ENCODE assay signal across 8 mouse cellular contexts in the genomic region with DNA sequence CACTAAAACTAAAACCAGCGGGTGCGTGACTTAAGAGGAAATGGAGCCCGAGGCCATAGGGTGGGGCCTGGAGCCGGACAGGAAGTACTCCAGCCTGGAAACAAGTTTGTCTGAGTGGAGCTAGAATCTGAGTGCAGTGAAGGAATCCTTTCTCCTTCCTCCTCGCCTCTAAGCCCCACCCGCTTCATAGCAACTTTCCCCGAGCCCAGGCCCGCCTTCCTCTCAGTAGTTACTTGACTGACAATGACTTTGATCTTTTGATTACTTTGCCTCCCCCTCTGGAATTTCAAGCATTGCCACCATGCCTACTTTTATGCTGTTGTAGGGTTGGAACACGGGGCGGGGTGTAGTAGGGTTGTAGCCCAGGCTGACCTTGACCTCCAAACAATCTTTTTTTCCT. TPM values are rescaled to one million over a fixed set of nuclear protein-coding genes. Genes with fewer than 3 reads are reported as not detected.
DNase-seq lines count a peak whose midpoint lies in the region; ATAC-seq lines count a peak whose summit lies in the region.

No protein-coding gene starts in this region.

- DNase-seq in 3T3-L1 (ENCODE audit: low read depth, low spot score) = peak; percentile 35
- DNase-seq in adrenal gland, postnatal 10 days = peak; percentile 50
- DNase-seq in cerebellum, postnatal 14 days = no peak
- DNase-seq in thymus, postnatal 4 days = no peak
- DNase-seq in ovary, adult 18-20 months (ENCODE audit: low spot score) = no peak

- no peak overlapping the region for H3K4me3 ChIP-seq in heart, embryonic 16.5 days (ENCODE audit: low read length)
- no peak overlapping the region for H3K4me3 ChIP-seq in limb, embryonic 13.5 days
- H3K4me3 ChIP-seq in hindbrain, embryonic 16.5 days (ENCODE audit: low read length) = no peak overlapping the region

- H3K4me1 ChIP-seq in heart, embryonic 16.5 days (ENCODE audit: control insufficient read depth, insufficient read depth, low read length) = 0 out of 2 replicates have a peak, but pooled peaks cover 4% of the 10 kb centered on the region
- 0 out of 2 replicates have a peak, but pooled peaks cover 4% of the 10 kb centered on the region for H3K4me1 ChIP-seq in limb, embryonic 13.5 days
- no peaks in the 10 kb centered on the region for H3K4me1 ChIP-seq in hindbrain, embryonic 16.5 days (ENCODE audit: control insufficient read depth, insufficient read depth, low read depth, low read length)

- H3K27me3 ChIP-seq in heart, embryonic 16.5 days (ENCODE audit: control insufficient read depth, insufficient read depth, low read length) = no peaks in the 10 kb centered on the region
- no peaks in the 10 kb centered on the region for H3K27me3 ChIP-seq in limb, embryonic 13.5 days
- H3K27me3 ChIP-seq in hindbrain, embryonic 16.5 days (replicated peaks; ENCODE audit: control insufficient read depth, insufficient read depth, low read length) = no peaks in the 10 kb centered on the region

- H3K9ac ChIP-seq in heart, embryonic 16.5 days (ENCODE audit: low read length) = no peak overlapping the region
- H3K9ac ChIP-seq in limb, embryonic 13.5 days = no peak overlapping the region
- H3K9ac ChIP-seq in hindbrain, embryonic 16.5 days (ENCODE audit: low read depth, low read length) = no peak overlapping the region

- 32% methylated on average over 10 of the region's 10 CpGs for WGBS in heart, embryonic 16.5 days
- 35% methylated on average over 10 of the region's 10 CpGs for WGBS in limb, embryonic 13.5 days
- 67% methylated on average over 10 of the region's 10 CpGs for WGBS in hindbrain, embryonic 16.5 days

- ATAC-seq in heart, embryonic 16.5 days (replicated peaks; ENCODE audit: extremely low read depth, insufficient read depth, low FRiP score) = no peak; the same call in 1 of the 2 replicates
- peak; percentile 24; the same call in 1 of the 2 replicates for ATAC-seq in limb, embryonic 13.5 days (ENCODE audit: low FRiP score, low read depth)
- ATAC-seq in hindbrain, embryonic 16.5 days = no peak

- H3K27ac ChIP-seq in heart, embryonic 16.5 days (ENCODE audit: low read length) = no peak overlapping the region
- no peak overlapping the region for H3K27ac ChIP-seq in limb, embryonic 13.5 days
- no peak overlapping the region for H3K27ac ChIP-seq in hindbrain, embryonic 16.5 days (ENCODE audit: low read depth, low read length)

- peak overlapping the region; percentile 23; the same call in 1 of the 2 replicates for H3K4me2 ChIP-seq in heart, embryonic 16.5 days (ENCODE audit: low read depth, low read length)
- no peak overlapping the region for H3K4me2 ChIP-seq in limb, embryonic 13.5 days (replicated peaks)
- H3K4me2 ChIP-seq in hindbrain, embryonic 16.5 days (ENCODE audit: low read length) = no peak overlapping the region

- no peaks in the 10 kb centered on the region for H3K36me3 ChIP-seq in heart, embryonic 16.5 days (ENCODE audit: control insufficient read depth, insufficient read depth)
- H3K36me3 ChIP-seq in limb, embryonic 13.5 days = no peaks in the 10 kb centered on the region
- H3K36me3 ChIP-seq in hindbrain, embryonic 16.5 days (ENCODE audit: control insufficient read depth, insufficient read depth, low read length) = no peaks in the 10 kb centered on the region

- H3K9me3 ChIP-seq in heart, embryonic 16.5 days (replicated peaks; ENCODE audit: control insufficient read depth, low read length) = no peaks in the 10 kb centered on the region
- H3K9me3 ChIP-seq in limb, embryonic 13.5 days = no peaks in the 10 kb centered on the region
- H3K9me3 ChIP-seq in hindbrain, embryonic 16.5 days (ENCODE audit: control insufficient read depth, low read length) = no peaks in the 10 kb centered on the region

RNA-seq across cellular contexts. Expression of a gene that starts 21.0 kb away (rescaled TPM):
- 10 to 100 TPM; 22.0 to 25.5 TPM for total RNA-seq in adrenal gland, postnatal 10 days (2021)
- 33.6 and 35.0 TPM in 2 replicates for polyA plus RNA-seq in heart, embryonic 16.5 days (2015; fragmentation: Nextera tagmentation; extraction: Ambion mirVana)
- polyA plus RNA-seq in limb, embryonic 13.5 days (2015; fragmentation: Nextera tagmentation; extraction: Ambion mirVana) = 67.4 and 70.2 TPM in 2 replicates
- polyA plus RNA-seq in hindbrain, embryonic 16.5 days (2015; fragmentation: Nextera tagmentation; extraction: Ambion mirVana) = 28.4 and 35.6 TPM in 2 replicates

Comparison
In these comparisons a context has a peak if more than half of its experiments do, and no peak if none do; other contexts are left out.
1. DNase-seq: peak in 3T3-L1 (single experiment) and adrenal gland, postnatal 10 days (single experiment); none in cerebellum, postnatal 14 days (0 of 2), thymus, postnatal 4 days (single experiment) and ovary, adult 18-20 months (single experiment).